Mouse (Mus musculus) ES-E14 (cell line): Measurements from ENCODE around the gene Mtmr14. TPM values are rescaled to one million over a fixed set of nuclear protein-coding genes. Genes with fewer than 3 reads are reported as not detected.
A peak's percentile ranks its signal among the peaks of the same experiment; 100 is the strongest.

Source experiments
- DNase-seq: peaks from one replicate; pipeline ENCODE4 v3.0.0-alpha.2; 2013; ENCODE audit warnings: low read depth, low spot score
- H3K27ac ChIP-seq: 2 replicates; pipeline ENCODE4 v1.5.1; 2012; ENCODE audit warnings: low read depth, mild to moderate bottlenecking, low read length, moderate library complexity, mixed read lengths; ENCODE audit not compliant: poor library complexity, insufficient read depth, severe bottlenecking
- H3K36me3 ChIP-seq: 2 replicates; pipeline ENCODE4 v1.6.1; 2012; ENCODE audit warnings: mild to moderate bottlenecking, low read length, moderate library complexity, mixed read lengths; ENCODE audit not compliant: control insufficient read depth, poor library complexity, insufficient read depth, severe bottlenecking
- H3K4me1 ChIP-seq, 2 experiments: fragments of 150-350 bp in 1 of 2; sonication (generic) in 1 of 2; 2 replicates each; pipeline ENCODE4 v1.6.1; 2012; ENCODE audit warnings: low read length in 2 of 2, mild to moderate bottlenecking in 1 of 2, mixed read lengths in 1 of 2; ENCODE audit not compliant: control insufficient read depth in 2 of 2, insufficient read depth in 2 of 2, poor library complexity in 1 of 2
- H3K4me3 ChIP-seq, 2 experiments: fragments of 150-350 bp in 1 of 2; sonication (generic) in 1 of 2; 2 replicates each; pipeline ENCODE4 v1.5.1; 2012; ENCODE audit warnings: low read length in 2 of 2, low read depth in 1 of 2, mild to moderate bottlenecking in 1 of 2, mixed read lengths in 1 of 2; ENCODE audit not compliant: insufficient read depth in 1 of 2, poor library complexity in 1 of 2, severe bottlenecking in 1 of 2
- H3K9ac ChIP-seq: 2 replicates; pipeline ENCODE4 v1.6.1; 2012; ENCODE audit warnings: low read depth, mild to moderate bottlenecking, low read length, mixed read lengths; ENCODE audit not compliant: poor library complexity, insufficient read depth, severe bottlenecking
- H3K9me3 ChIP-seq: fragments of 150-350 bp; sonication (generic); 2 replicates; pipeline ENCODE4 v1.6.1; 2012; ENCODE audit warnings: low read depth, mild to moderate bottlenecking, low read length; ENCODE audit not compliant: control insufficient read depth, insufficient read depth
- CHD2 ChIP-seq: IDR thresholded peaks from 2 replicates; pipeline ENCODE4 v1.6.1; 2014; ENCODE audit warnings: mild to moderate bottlenecking, low read depth, low read length, inconsistent platforms
- HCFC1 ChIP-seq: IDR thresholded peaks from 2 replicates; pipeline ENCODE4 v1.6.1; 2012; ENCODE audit warnings: low read length, inconsistent platforms, borderline replicate concordance; ENCODE audit not compliant: insufficient read depth
- MAFK ChIP-seq: IDR thresholded peaks from 2 replicates; pipeline ENCODE4 v1.6.1; 2014; ENCODE audit warnings: mild to moderate bottlenecking, low read depth, low read length, inconsistent platforms; ENCODE audit not compliant: insufficient read depth
- ZC3H11A ChIP-seq: IDR thresholded peaks from 2 replicates; pipeline ENCODE4 v1.6.1; 2012; ENCODE audit warnings: low read depth, mild to moderate bottlenecking, inconsistent platforms, low read length, borderline replicate concordance
- ZNF384 ChIP-seq: IDR thresholded peaks from 2 replicates; pipeline ENCODE4 v1.6.1; 2012; ENCODE audit warnings: low read depth, low read length, inconsistent platforms
- in situ Hi-C, 2 experiments: fragments of 600-800 bp; cut with MboI; formaldehyde crosslinking; loops; one replicate each; pipeline ENCODE4 v1.15.1; 2025; ENCODE audit warnings: low sequenced_read_pairs in 2 of 2, inconsistent platforms in 1 of 2; ENCODE audit not compliant: unreplicated experiment in 2 of 2
- total RNA-seq: library from RNA; depleted of rRNA; stranded (reverse); fragments of 300-350 nt; gene quantifications from 2 replicates; pipeline ENCODE4 v1.2.3, GENCODE M21; 2012

The Mtmr14 gene
- total RNA-seq, 1 experiment: 42.4 TPM

DNA sequence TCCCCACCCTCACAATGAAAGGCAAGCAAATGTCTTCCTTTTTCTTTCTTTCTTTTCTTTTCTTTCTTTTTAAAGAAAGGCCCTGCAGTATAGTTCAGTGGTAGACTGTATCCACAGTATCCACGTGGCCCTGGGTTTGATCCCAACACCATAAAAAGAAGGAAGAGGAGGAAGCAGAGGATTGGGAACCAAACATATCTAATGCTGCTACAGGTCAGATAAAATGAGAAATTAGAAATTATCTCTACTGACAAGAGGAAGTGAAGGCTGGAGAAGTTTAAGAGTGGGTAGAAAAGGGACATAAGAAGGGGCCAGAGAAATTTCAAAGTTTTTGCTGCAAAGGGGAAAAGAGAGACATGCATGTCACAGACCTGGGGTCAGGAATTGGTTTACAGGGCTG is 48.7 kb downstream of the Mtmr14 start:
- H3K27ac ChIP-seq: no peak overlapping the region
- H3K9me3 ChIP-seq: no peaks in the 10 kb centered on the region
- DNase-seq: no peak
- no peak overlapping the region for H3K9ac ChIP-seq
- in situ Hi-C loops: no loop called here
- H3K4me3 ChIP-seq: no peak overlapping the region
- TF ChIP-seq MAFK (no peak), ZC3H11A (no peak)
- H3K36me3 ChIP-seq: no peaks in the 10 kb centered on the region
- peaks cover 3 to 23% of the 10 kb centered on the region in 2 experiments; a peak in 2 of 4 replicates for H3K4me1 ChIP-seq

DNA sequence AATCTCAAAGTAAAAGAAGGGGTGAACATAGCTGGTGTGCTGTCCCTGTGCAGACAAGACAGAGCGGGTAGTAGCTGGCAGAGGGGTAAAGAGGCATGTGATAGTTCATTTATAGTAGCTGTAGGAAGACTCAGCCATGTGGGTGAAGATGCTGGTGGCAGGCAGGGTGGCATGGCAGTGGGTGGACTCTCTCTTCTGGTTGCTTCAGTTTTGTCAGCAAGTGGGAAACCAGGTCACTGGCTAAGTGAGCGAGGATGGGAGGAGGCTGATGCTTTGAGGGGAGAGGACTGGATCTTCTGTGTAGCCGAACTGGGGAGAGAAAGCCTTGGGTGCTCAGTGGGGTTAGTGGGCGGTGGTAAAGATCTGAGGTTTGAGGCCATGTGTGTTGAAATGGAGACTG is 49.6 kb downstream of the Mtmr14 start:
- no peak for DNase-seq
- in situ Hi-C loops: no loop called here

DNA sequence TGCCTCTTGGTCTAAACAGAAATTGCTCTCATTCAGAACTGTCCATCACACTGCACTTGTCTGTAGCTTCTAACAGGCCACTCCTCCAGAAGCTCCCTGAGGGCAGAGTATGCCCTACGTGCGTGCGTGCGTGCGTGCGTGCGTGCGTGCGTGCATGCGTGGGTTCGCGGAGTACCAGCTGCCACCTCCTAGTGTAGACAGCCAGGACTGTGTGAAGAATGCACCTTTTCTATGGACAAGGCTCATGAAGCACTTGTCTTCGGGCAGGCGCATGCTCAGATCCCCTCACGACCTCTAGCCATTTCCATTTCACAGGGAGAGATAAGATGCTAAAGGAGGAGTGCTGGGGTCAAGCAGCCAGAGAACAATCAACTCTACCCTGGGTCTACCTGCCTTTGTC is 51.7 kb downstream of the Mtmr14 start:
- H3K36me3 ChIP-seq: no peaks in the 10 kb centered on the region
- DNase-seq: no peak
- TF ChIP-seq ZC3H11A: no peak
- no peak for TF ChIP-seq MAFK
- no peak for TF ChIP-seq HCFC1
- TF ChIP-seq CHD2: no peak
- no peak for TF ChIP-seq ZNF384
- in situ Hi-C loops: no loop called here
- no peak overlapping the region; a peak in 1 of 4 replicates for H3K4me3 ChIP-seq
- no peak overlapping the region for H3K27ac ChIP-seq
- H3K4me1 ChIP-seq: peaks cover 3 to 22% of the 10 kb centered on the region in 2 experiments; a peak in 2 of 4 replicates
- H3K9me3 ChIP-seq: no peaks in the 10 kb centered on the region
- no peak overlapping the region for H3K9ac ChIP-seq

More for the DNA sequence above, 49.6 kb downstream of the Mtmr14 start:
- Histone ChIP-seq H3K4me3 (no peak overlapping the region), H3K4me1 (peaks cover 3 to 23% of the 10 kb centered on the region in 2 experiments; a peak in 2 of 4 replicates), H3K9ac (no peak overlapping the region), H3K9me3 (no peaks in the 10 kb centered on the region), H3K36me3 (no peaks in the 10 kb centered on the region), H3K27ac (no peak overlapping the region)
- TF ChIP-seq ZC3H11A: no peak
- no peak for TF ChIP-seq CHD2
- TF ChIP-seq ZNF384: no peak
- no peak for TF ChIP-seq HCFC1

DNA sequence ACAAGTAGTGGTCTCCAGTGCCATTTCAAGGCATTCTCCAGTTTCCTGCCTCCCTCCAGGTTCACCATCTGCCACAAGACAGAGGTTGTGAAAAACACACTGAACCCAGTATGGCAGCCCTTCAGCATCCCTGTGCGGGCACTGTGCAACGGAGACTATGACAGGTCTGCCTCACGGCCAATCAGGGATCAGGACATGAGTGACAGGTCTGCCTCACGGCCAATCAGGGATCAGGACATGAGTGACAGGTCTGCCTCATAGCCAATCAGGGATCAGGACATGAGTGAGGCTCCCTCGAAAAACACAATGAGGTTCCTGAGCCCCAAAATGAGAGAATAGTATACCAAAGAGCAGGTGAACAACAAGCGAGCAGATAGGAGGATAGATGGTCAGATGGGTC is 52.7 kb downstream of the Mtmr14 start:
- no peaks in the 10 kb centered on the region for H3K9me3 ChIP-seq
- TF ChIP-seq CHD2 (peak; percentile 77), ZNF384 (no peak)
- in situ Hi-C loops: no loop called here
- H3K4me3 ChIP-seq: no peak overlapping the region
- H3K36me3 ChIP-seq: no peaks in the 10 kb centered on the region
- H3K27ac ChIP-seq: no peak overlapping the region
- no peak overlapping the region for H3K9ac ChIP-seq
- no peak for DNase-seq
- peaks cover 3 to 30% of the 10 kb centered on the region in 2 experiments; a peak in 2 of 4 replicates for H3K4me1 ChIP-seq

DNA sequence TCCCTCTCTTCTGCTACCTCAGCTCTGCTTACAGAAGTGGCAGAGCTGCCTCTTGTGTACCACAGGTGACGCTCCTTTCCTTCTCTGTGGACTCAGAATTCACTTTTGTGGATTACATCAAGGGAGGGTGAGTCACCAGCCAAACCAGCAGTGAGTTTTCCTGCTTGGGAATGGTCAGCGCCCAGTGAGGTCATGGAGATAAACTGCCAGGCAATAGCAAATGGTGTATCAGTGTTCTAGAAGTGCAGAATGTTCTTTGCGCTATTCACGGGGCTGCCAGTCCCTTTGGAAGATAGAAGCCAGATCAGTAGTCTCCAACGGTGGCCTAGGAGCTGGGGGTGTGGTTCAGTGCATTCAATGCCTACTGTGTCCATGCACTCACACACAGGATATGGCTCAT is 55.3 kb downstream of the Mtmr14 start:
- in situ Hi-C loops: no loop called here
- Histone ChIP-seq H3K4me3 (no peak overlapping the region), H3K36me3 (no peaks in the 10 kb centered on the region), H3K27ac (no peak overlapping the region), H3K9me3 (no peaks in the 10 kb centered on the region), H3K4me1 (peaks cover 6 to 38% of the 10 kb centered on the region in 2 experiments; a peak in 3 of 4 replicates), H3K9ac (no peak overlapping the region)
- no peak for DNase-seq
- TF ChIP-seq HCFC1 (no peak), MAFK (no peak), ZC3H11A (no peak), CHD2 (no peak), ZNF384 (no peak)
